Mouse (Mus musculus): ENCODE measurements around the gene Rbfox1.
A peak's percentile ranks its signal among the peaks of the same experiment; 100 is the strongest.

Rbfox1 gene

GRCm38 (mm10) chr16:6479094-6479590 is 594.0 kb downstream of the Rbfox1 start:
- no peak for DNase-seq (ENCODE audit: low read depth)

DNA sequence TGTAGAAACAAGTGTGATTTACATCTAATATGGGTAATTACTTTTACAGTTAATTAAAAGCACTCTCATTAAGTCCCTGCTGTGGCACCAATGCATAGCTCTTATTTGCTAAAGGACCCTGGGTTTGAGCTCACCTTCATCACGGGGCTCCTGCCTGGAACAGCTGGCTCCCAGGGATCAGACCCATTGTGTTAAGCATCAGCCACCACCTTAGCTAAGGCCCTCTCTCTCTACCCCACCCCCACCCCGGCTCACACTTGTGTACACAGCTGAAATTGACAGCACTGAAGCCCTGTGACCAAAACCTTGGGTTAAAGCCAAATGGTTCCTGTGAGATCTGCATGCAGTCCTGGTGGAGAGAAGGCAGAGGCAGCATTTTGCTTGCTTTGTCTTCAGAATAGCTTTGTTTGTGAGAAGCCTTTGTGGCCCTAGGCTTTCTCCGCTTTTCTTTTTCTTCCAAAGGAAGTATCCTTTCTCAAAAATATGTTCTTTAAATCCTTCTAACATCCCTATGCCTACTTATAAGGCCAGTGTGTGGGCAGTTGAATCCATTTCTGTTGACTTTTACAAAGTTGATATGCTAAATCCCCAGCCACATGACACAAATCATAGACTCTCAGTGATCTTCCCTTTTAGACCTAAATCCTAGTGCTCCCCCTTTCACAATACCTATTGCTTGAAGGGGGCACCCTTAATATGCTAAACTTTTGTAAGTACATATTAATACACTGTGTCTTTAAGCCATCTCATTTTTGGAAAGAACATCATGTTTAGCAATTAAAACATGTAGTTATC is 594.7 kb downstream of the Rbfox1 start:
- DNase-seq (ENCODE audit: low read depth) = no peak

GRCm38 (mm10) chr16:6480411-6480728 is 595.2 kb downstream of the Rbfox1 start:
- DNase-seq (ENCODE audit: low read depth) = peak; percentile 5

GRCm38 (mm10) chr16:6483628-6484027 is 598.5 kb downstream of the Rbfox1 start:
- DNase-seq (ENCODE audit: low read depth) = no peak

GRCm38 (mm10) chr16:6485631-6486030 is 600.5 kb downstream of the Rbfox1 start:
- DNase-seq (ENCODE audit: low read depth) = no peak

DNA sequence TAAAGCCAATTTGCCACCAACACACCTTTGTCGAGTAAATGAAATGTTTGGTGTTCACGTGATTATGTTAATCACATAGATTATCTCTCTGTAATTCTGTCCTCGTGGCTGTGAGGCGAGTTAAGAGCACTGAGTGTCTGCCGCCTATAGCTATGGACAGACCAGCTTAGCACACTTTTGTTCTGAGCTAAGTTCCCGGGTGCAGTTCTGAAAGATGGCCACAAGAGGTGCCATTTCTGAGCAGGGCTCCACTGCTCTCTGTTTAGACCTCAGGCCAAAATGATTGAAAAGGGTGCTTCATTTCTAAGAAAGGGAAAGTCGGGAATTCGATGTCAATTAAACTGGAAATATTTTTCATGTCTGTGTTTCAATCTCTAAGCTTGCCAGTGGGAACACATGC is 617.1 kb downstream of the Rbfox1 start:
- DNase-seq (ENCODE audit: low read depth) = no peak

DNA sequence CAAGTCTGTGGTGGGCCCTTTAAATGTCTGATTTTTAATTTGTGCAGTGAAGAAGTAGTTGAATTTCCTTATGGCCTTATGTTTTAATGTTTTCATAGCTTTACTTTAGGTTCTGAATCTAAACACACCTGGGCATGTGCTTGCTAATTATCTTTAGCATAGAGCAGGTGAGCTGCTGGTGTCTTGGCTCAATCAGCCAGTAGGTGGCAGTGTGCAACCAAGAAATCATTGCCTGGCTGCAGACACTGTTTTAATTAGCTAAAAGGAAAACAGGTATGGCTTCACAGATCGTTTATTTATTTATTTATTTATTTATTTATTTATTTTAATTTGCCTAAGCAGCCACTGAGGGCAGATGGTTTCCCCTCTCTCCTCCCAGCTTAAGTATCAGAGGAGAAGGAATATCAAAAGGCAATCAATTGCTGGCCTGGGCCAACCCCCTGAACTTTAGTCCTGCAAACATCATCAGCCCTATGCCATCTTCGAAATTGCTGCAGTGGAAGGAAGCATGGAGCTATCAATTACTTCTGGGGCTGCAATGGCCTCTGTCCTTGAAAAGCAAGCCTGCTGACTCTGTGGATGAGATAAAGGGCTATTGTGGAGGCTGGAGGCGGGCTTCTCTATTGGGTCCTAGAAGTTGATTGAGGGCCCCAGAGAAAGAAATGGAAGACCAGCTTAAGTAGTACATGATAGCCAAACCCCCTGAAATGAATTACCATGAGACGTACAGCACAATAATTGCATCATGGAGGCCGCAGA is 618.6 kb downstream of the Rbfox1 start:
- DNase-seq (ENCODE audit: low read depth) = no peak

- no peak for DNase-seq (ENCODE audit: low read depth)
Measured at GRCm38 (mm10) chr16:6508924-6509323, 623.8 kb downstream of the Rbfox1 start.

- no peak for DNase-seq (ENCODE audit: low read depth)
Measured at GRCm38 (mm10) chr16:6519474-6519873, 634.3 kb downstream of the Rbfox1 start.

DNA sequence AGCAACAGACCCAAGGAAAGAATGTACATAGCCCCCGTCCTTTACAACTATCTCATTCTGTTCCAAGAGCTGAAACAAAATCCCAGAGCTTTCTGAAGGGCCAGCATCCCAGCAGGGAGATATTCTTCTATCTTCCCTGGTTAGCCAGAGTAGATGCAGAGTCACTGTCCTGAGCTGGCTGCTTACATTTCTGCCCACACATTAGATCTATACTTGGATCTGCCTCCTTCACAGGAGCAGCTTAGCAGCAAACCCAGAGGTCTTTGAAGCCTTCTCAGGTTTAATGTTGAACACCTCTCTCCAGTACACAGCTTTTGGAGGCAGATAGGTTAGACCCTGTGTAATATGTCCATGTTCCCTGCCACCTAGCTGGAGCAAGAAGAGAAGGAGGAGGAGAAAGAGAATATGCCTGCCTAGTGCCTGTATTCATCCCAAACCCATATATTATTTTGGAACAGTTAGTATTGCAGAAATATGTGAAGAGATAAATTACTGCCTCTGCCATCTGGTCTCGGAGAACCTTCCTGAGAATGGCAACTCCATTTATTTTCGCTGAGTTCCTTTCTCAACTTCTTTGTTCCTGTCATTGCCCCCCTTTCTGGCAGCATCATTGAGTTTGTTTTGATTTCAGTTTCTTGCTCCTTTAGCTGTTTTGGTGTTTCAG is 640.5 kb downstream of the Rbfox1 start:
- no peak for DNase-seq (ENCODE audit: low read depth)

DNA sequence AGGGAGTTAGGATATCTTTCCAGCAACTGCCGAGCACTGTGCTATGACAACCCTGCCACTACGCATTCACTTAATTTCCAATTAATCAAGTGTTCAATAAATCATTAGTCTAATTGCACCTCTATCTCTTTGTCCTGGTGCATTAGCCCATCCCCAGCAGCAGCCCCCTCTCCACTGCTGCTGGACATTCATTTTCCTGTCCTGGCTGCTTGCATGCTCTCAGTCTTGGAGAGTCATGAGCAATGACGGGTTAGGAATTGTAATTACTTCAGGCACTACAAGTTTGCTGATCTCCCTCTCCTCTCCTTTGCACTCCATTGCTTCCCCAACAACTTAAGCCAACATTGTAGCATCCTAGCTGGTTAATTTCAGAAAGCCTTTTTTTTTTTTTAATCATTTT is 646.3 kb downstream of the Rbfox1 start:
- DNase-seq (ENCODE audit: low read depth) = no peak

- DNase-seq (ENCODE audit: low read depth) = no peak
Measured at GRCm38 (mm10) chr16:6532077-6532995, 647.2 kb downstream of the Rbfox1 start.

DNA sequence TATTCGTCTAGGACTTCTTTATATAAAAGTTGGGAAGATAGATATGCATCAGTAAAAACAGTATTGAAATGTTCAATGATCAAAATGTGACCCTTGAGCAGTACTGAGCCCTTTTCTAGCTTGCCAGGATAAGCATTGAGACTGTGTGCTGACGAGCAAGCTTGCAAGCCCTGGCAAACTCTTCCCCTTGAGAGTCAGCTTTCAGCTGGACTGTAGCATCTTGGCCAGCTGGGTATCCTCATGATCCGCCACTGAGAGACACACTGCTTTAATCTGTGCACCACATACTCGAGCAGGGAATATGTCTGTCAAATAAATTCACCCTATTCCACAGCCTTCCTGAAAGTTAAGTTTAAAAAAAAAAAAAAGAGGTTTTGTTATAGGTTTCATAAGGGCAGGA is 670.6 kb downstream of the Rbfox1 start:
- DNase-seq (ENCODE audit: low read depth) = no peak

GRCm38 (mm10) chr16:6557726-6558125 is 672.6 kb downstream of the Rbfox1 start:
- no peak for DNase-seq (ENCODE audit: low read depth)

DNA sequence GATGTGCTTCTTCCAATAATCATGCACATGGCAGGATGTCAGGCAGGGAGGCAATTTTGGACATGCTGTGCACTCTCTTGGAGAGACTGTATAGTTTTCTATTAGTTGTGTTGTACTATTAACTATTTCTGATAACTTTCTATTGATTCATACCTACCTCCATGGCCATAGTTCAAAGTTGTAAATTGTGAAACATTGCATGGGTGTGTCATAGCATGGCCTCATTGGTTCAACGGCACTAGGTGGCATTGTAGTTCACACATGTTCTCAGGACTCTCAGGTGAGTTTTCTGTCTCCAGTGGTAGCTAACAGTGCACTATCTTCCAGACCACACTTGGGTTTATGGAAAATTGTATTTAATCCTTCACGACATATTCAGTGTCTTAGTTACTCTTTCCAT is 699.5 kb downstream of the Rbfox1 start:
- DNase-seq (ENCODE audit: low read depth) = no peak

DNA sequence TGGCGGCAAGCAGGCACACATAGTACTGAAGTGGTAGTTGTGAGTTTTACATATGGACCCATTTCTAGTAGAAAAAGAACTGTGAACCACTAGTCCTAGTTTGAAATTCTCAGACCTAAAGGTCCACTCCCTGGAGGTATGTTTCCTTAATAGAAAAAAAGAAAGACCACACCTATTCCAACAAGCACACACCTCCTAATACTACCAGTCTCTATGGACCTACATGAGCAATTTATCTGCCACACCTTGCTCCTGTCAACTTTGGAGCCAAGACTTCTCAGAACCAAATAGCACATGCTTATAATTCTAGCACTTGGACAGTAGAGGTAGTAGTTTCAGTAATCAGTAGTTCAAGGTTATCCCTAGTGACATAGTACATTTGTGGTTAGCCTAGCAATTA is 700.0 kb downstream of the Rbfox1 start:
- DNase-seq (ENCODE audit: low read depth) = no peak

DNA sequence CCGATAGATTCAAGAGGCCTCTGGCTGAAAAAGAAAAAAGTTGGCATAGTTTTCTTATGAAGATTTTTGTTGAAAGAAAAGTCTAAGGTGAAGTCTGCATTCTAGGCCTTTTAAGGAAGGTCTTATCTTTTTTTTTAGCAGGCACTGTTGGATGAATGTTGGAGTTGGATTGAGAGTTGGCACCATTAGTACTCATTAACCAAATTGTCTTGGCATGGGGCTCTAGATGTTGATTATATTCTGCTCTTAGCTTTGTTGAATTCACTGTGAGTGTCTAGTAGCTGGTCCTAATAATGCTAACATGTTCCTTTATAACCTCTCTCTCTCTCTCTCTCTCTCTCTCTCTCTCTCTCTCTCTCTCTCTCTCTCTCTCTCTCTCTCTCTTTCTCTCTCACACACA is 731.4 kb downstream of the Rbfox1 start:
- DNase-seq (ENCODE audit: low read depth) = no peak

DNA sequence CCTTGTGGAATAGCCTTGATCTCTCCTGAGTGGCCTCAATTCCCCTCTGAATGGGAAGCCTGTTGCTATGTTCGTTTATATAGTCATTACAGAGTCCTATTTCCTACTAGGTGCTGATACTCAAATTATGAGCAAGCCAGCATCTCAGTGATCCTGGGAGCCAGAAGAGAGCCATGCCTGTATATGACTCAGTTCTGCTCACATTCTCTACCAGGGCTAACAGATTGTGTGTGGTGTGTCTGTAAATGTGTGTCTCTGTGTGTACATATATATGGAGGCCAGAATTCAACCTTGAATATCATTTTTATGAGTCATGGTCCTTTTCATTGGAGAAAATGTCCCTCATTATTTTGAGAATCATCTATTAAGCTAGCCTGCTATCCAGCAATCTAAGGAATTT is 755.2 kb downstream of the Rbfox1 start:
- DNase-seq (ENCODE audit: low read depth) = no peak

DNA sequence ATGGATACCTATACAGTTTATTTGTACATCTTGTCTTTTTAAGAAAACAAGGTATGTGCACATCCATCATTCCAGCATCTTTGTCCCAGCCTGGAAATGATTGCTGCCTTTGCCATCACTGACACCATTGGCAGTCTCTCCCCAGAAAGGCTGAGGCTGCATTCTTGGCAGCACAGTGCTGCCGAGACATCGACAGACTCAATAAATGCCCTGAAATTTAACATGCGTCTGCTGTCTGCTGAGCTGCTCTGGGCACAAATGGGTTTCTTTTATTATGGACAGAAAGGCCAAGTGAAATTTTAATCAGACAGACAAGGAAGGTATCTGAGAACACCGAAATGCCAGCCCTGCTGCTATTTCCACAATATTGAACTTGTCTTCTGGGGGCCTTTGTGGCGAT is 761.8 kb downstream of the Rbfox1 start:
- no peak for DNase-seq (ENCODE audit: low read depth)

GRCm38 (mm10) chr16:6648753-6649152 is 763.6 kb downstream of the Rbfox1 start:
- DNase-seq (ENCODE audit: low read depth) = no peak

- no peak for DNase-seq (ENCODE audit: low read depth)
Measured at GRCm38 (mm10) chr16:6658594-6658993, 773.4 kb downstream of the Rbfox1 start.

All from c-Kit-positive CD71-positive TER-119-negative erythroid progenitor cells, embryonic 14.5 days (primary cell).